Mouse (Mus musculus): ENCODE data around the gene Btrc.

The Btrc gene

DNA sequence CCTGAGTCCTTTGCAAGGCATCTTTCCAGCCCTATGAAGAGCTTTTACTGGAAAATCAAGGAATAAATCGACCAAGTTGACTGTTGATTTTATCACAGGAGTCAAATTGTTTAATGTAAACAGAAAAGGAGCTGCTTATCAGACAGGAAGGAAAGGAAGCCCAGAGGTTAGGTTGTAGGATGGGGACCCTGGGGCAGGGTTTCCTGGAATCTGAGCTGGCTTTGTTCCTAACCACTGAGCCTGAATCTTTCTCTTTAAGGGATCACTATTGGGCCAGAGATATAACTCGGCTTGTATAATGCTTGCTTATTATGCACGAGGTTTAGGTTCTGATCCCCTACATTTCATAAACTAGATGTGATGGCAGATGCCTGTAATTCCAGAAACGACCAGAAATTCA lies 64.6 kb downstream of the Btrc start:
- no peak for DNase-seq (ENCODE audit: low read depth in 1 of 2, low spot score in 2 of 2)

DNA sequence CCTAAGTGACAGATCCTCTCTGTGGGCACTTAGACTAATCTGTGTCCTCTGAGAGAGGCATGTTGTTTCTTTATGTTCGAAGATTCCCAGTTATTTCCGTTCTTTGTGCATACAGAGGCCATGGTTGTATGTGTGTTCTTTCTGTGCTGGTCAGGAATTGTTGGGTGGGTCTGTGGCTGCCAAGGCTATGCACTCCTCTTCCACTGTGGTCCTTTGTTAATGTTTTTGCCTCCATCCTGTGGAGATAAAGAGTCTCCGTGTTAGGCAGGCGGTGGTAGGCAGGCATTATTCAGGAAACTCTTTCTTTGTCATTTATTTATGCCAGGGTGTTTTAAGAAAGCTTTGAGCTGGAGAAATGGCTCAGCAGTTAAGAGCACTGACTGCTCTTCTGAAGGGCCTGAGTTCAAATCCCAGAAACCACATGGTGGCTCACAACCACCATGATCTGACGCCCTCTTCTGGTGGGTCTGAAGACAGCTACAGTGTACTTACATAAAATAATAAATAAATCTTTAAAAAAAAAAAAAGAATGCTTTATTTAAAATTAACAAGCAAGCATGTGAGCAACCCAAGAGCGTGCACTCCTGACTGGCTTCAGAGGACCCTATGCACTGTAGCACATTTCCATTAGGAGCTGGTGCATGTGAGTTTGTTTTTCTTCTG lies 67.6 kb downstream of the Btrc start:
- DNase-seq (ENCODE audit: low read depth in 1 of 2, low spot score in 2 of 2), result no peak

DNA sequence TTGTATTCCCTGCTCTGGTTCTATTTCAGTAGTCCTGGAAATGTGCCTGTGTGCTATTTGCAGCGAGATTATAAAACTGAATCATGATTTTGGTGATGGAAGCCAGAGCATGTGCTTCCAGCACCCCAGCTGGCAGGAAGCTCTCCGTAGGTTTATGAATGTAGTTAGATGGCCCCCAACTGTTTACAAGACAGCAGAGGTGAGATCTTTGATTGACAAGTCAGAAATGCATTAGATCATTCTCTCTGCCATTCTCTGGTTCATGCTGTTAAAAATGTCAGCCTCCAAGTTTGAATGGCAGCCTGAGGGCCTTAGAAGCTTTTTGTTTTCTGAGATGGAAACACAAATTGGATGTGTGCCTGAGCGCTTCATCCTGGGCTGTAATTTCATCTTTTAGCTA lies 68.8 kb downstream of the Btrc start:
- no peak for DNase-seq (ENCODE audit: low read depth in 1 of 2, low spot score in 2 of 2)

GRCm38 (mm10) chr19:45436019-45436418 lies 72.5 kb downstream of the Btrc start:
- peak in 1 of 2 experiments; percentile 24 for DNase-seq (ENCODE audit: low read depth in 1 of 2, low spot score in 2 of 2)

- no peak for DNase-seq (ENCODE audit: low read depth in 1 of 2, low spot score in 2 of 2)
Observed at GRCm38 (mm10) chr19:45437175-45437574, 73.6 kb downstream of the Btrc start.

- DNase-seq (ENCODE audit: low read depth in 1 of 2, low spot score in 2 of 2), result no peak
Observed at GRCm38 (mm10) chr19:45438191-45438590, 74.7 kb downstream of the Btrc start.

- DNase-seq (ENCODE audit: low read depth in 1 of 2, low spot score in 2 of 2), result no peak
Observed at GRCm38 (mm10) chr19:45438928-45439846, 75.7 kb downstream of the Btrc start.

DNA sequence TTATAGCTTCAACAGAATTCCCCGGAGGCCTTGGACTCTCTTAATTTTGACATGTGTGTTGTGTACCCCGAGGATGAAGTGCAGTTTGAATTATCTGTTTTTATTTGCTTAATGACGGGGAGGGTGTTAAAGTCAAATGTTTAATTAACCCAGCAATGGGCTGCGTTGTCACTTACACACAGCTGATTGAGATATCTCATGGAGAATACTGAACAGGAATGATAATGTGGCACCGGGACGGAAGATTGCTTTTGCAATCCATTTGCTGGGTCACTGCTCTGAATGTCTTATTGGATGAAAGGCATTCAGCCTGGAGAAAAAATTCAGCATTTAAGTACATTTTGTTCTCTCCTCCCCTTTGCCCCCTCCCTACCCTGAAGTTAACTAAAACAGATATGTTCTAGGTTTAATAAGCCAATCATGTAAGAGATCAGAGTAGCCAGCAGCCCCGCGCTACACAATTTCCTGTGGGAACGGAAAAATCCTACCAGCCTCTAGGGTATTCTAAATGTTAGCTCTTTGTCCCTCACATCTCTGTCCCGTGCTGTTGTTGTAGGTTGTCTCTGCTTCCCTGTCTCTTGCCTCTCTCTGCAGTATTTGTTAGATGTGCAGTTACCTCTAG lies 77.1 kb downstream of the Btrc start:
- no peak for DNase-seq (ENCODE audit: low read depth in 1 of 2, low spot score in 2 of 2)

DNA sequence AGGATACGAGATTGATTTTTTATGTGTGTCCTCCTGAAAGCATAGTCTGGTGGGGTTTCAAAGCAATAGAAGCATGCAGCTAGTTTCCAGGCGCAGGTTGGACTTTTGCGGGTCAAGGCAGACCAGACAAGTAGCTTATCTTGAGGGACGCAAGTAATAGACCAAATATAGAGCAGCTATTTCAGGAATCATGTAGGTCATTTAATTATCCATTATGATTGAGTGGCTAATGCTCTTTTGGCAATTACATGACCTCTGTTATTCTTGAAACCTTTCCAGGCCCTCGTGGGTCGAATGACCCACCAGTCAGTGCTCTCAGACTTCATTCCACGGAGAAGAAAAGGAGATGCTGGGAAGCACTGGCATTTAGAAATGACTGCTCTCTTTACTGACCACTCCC lies 78.2 kb downstream of the Btrc start:
- DNase-seq (ENCODE audit: low read depth in 1 of 2, low spot score in 2 of 2), result no peak

GRCm38 (mm10) chr19:45445253-45445933 lies 81.9 kb downstream of the Btrc start:
- no peak for DNase-seq (ENCODE audit: low read depth in 1 of 2, low spot score in 2 of 2)

- DNase-seq (ENCODE audit: low read depth in 1 of 2, low spot score in 2 of 2), result no peak
Observed at GRCm38 (mm10) chr19:45446631-45447030, 83.1 kb downstream of the Btrc start.

DNA sequence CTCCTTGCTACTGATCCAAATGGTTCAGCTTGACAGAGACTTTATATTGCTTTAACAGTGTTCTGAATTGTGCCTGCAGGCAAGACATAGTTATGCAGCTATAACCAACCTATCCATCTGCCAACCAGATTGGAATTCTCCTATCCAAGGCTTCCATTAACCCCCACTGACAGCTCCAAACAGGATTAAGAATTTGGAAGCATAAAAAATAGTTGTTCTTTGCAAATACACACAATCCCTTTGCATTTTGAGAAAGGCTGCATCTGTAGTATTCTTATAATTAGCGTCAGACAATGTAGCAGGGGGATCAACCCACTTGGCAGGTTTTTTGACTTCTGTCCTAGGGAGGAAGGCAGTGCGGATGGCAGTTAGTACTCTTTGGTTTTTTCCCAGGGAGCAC lies 83.7 kb downstream of the Btrc start:
- no peak for DNase-seq (ENCODE audit: low read depth in 1 of 2, low spot score in 2 of 2)

- no peak for DNase-seq (ENCODE audit: low read depth in 1 of 2, low spot score in 2 of 2)
Observed at GRCm38 (mm10) chr19:45447886-45448285, 84.4 kb downstream of the Btrc start.

DNA sequence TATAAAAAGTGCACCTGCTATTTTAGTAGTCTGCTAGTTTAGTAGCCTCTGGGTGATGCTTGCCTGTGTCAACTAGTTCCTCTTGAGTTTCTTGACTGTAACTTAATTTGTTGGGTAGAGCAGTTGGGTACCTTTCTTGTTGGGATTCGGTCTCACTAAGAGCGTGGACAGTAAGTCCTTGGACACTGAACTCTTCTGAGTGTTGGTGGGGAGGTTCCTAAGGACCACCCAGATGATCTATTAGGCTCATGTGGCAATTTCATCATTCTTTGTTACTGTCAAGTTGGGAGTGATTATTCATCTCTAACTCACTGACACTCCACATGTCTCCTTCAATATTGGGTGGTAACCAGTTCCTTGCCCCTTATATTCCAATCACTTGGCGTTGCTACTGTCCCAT lies 90.9 kb downstream of the Btrc start:
- DNase-seq (ENCODE audit: low read depth in 1 of 2, low spot score in 2 of 2), result no peak

- no peak for DNase-seq (ENCODE audit: low read depth in 1 of 2, low spot score in 2 of 2)
Observed at GRCm38 (mm10) chr19:45456896-45457295, 93.4 kb downstream of the Btrc start.

DNA sequence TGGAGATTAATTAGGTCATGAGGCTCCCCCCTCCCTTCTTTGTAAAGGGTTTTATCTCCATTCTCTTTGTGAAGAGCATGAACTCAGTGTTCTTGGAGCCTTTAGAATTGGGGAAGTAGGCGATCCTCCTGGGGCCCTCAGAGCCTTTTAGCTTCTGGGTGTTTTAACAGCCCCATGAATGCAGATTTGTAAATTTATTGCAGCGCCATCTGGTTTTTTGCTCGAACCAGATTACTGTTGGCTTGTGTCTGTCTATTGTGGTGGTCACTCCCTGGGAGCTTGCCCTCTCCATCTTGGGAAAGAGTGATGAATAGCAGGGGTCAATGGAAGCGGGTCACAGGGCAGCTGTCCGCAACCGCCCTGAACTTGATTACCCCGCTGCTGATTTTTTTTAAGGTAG lies 95.2 kb downstream of the Btrc start:
- no peak for DNase-seq (ENCODE audit: low read depth in 1 of 2, low spot score in 2 of 2)

GRCm38 (mm10) chr19:45459931-45460665 lies 96.6 kb downstream of the Btrc start:
- no peak for DNase-seq (ENCODE audit: low read depth in 1 of 2, low spot score in 2 of 2)

DNA sequence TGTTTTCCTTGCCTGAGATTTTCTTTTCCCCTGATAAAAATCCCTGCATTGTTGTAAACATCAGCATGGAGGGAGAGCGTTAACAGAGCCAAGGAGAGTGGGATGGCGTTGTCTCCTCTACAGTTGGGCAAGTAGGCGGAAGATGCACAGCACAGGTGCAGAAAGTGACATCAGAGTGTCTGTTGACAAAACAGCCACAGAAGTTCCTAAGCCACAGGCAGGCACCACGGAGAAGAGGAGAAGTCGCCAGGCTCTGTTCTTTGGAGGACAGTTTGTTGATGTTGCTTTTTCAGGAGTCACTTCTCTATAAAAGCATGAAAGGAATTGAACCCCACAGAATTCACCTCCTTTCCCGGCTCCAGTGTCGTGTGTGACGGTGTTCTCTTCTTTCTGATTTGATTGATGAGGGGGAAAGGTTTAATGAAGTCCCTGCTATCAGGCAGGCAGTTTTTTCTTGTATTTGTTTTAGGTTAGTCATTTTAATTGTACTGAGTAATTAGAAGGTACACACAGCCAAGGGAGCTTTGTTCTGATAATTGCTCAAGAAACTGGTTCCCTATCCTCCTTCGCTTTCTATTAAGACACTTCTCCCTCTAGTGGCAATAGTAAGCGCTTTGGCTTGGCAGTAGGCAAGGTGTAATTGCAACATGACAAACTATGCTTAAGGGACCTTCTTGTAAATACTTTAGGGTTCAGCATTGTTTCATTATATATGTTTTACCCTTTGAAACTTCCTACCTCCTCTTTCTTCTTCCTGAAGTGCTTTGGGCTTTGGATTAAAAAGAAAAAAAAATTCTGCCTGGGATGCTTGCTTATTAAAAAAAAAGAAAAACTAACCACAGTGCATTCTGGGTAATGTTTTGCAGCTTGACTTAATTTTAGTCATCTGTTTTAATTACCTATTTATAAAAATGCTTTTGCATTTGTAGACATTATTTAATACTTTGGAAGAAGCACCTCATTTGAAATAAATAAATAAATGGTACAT lies 97.5 kb downstream of the Btrc start:
- DNase-seq (ENCODE audit: low read depth in 1 of 2, low spot score in 2 of 2), result peak in 1 of 2 experiments; percentile 5

DNA sequence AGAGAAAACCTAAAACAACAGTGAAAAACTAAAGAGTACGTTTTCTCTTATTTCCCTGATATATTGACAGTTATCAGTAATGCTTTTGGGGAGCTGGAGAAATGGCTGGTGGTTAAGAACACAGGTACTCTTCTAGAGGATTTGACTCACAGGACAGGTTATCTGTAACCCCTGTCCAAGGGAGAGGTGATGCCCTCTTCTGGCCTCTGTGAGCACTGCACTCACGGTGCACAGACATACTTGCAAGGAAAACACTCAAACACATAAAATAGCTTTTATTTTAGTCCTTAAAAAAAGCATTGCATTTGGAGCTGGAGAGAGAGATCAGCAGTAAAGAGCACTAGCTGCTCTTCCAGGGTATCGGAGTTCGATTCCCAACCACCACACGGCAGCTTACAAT lies 106.2 kb downstream of the Btrc start:
- DNase-seq (ENCODE audit: low read depth in 1 of 2, low spot score in 2 of 2), result no peak
